Mouse (Mus musculus) mesoderm, embryonic 11.5 days (tissue): ENCODE measurements around the gene Mdh2.

ENCODE experiments used
- DNase-seq: peaks from one replicate; pipeline ENCODE4 v3.0.0-alpha.2; 2012; ENCODE audit warnings: low read depth, low spot score

Mdh2 gene

DNA sequence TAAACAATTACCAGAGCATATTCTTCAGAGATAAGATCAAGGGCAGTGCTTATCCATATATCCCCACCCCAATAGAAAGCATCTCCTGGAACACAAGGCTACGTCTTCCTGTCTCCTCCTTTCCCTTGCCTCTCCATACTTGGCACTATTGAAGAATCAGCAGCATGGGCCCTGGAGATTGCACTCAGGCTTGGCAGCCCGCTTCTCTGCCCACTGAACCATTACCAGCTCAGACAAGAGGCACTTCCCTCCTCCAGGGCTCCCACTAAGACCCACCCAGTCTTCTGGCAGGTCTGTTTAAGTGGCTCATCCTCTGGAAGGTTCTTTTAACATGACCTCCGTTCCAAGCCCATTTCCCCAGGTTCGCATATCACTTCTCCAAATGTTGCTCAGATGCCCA, 1.7 kb upstream of the Mdh2 start:
- no peak for DNase-seq

DNA sequence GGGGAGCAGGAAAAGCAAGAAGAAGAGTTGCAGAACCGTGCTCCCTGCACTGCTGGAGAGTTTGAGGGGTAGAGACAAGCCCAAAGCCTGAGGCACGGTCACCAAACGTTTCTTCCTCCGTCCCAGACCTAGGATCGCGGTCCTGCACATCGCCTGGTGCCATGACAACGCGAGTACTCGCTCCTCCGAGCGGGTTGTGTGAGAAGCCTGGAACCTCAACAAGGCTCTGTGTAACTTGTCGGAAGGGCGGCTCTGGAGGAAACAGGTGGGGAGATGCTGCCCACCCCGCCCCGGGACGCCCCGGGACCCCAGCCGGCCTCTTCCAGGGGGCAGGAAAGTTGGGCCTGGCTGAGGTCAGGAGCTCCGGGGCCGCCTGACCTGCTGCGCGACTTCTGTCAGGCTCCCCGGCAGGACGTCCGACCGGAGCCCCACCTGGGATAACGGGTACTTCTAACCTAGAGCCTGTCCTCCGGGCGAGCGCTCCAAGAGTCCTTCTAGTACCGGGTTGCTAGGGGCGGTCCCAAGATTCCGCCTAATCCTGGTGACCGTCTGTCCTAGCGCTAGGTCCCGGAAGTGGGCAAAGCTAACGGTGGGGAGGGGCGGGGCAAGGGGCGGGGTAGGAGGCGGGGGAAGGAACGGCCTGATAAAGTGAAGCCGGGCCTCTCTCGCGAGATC, 347 bp upstream of the Mdh2 start, which contains the start of gene Styxl1:
TSS of gene Styxl1 (minus strand) at position 590 of the 675 bp plus-strand sequence.
- DNase-seq: peak; percentile 56

GRCm38 (mm10) chr5:135780331-135780730, 2.1 kb downstream of the Mdh2 start:
- no peak for DNase-seq

- DNase-seq: no peak
These were observed 4.6 kb downstream of the Mdh2 start for GRCm38 (mm10) chr5:135782901-135783300.

DNA sequence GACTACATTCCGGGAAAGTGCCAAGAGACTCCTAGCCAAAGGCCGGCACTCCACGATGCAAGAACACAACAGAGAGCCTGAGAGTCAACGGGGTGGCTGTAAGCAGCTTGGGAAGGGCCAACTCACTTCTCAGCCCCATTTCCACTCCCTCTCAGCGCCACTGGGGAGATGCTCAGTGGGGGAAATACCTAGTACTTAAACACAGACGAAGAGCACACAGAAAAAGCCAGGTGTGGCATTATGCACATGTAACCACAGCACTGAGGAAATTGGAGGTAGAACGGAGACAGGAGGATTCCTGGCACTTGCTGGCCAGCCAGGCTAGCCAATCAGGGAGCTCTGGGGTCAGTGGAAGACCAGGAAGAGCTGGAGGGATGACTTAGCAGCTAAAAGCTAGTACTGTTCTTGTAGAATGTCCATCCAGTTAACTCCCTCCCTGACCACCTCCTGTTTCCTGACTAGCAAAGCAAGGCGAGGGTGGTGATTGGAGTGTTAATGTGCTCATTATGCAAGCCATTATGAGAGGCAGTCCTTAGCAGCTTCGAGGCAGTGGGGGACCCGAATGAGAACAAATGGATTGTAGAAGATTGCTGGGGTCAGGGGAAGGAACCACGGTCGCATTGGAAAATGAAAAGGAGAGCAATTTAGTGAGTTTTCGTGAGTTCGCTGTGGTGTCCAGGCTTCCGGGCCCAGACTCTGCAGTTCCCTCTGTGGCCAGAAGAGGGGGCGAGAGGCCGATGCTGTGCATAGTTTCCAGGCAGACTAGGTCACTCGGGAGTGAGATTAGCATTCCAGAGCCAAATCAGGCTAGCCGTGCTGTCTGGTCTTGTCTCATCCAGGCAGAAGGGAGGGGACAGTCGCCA, 15.9 kb downstream of the Mdh2 start:
- DNase-seq: peak; percentile 88

DNA sequence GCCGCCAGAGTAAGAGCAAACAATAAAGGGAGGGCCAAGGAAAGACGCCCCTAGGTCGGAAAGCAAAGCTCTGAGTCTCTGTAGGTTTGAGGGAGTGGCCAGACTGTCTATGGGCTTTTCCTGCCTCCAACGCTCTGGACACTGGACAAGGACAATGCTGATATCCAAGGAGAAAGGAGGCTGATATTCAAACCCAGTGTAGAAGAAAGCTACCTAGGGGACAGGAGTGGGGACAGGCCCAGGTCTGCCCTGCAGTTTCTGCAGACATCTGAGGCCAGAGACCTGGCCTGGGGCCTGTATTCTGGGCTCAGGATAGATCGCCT, 16.5 kb downstream of the Mdh2 start:
- DNase-seq: no peak

DNA sequence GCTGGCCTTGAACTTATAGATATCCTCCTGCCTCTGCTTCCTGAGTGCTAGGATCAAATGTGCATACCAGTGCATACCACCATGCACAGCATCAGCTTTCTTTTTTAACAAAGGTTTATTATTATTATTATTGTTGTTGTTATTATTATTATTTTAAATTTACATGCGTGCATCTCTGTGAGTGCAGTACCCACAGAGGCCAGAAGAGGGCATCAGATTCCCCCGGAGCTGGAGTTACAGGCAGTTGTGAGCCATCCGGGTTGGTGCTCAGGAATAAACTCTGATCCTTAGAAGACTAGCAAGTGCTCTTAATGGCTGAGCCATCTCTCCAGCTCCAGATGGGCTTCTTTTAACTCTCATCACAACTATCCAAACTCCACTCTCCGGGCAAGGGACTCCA, 21.5 kb downstream of the Mdh2 start:
- DNase-seq: no peak

DNA sequence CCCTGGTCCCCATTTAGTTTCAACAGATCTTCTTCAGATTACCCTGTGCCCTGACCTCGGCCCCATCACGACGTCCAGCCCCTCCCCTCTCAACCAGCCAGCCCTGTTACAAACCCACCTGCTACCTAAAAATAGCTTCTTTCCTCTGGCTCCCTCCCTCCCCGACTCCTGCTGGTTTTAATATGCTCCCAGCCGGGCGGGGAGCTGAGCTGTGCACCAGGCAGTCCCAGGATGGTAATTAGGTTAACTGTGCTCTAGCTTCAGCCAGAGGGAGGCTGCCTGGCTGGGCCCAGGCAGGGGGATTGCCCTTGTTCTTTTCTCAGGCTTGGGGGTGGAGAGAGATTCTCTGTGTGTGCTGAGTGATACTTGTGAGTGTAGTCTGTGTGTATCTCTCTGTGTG, 22.6 kb downstream of the Mdh2 start:
- peak; percentile 39 for DNase-seq

GRCm38 (mm10) chr5:135802641-135803040, 24.4 kb downstream of the Mdh2 start:
- DNase-seq: no peak

DNA sequence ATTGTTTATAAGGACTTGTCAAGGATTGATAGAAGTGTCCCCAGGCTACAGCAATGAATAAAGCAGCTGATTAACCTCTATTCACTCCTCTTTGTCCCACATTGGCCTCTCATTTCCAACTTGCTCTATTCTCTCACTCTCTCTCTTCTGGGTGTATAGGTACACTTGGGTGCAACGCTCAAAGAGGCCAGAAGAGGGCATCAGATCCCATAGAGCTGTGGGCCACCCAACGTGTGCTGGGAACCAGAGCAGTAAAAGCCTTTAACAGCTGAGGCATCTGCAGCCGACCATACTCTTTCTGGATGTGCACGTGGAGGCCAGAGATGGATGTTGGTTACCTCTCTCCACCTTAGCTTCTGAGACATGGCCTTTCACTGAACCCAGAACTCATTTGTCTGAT, 24.9 kb downstream of the Mdh2 start:
- DNase-seq: peak; percentile 15

DNA sequence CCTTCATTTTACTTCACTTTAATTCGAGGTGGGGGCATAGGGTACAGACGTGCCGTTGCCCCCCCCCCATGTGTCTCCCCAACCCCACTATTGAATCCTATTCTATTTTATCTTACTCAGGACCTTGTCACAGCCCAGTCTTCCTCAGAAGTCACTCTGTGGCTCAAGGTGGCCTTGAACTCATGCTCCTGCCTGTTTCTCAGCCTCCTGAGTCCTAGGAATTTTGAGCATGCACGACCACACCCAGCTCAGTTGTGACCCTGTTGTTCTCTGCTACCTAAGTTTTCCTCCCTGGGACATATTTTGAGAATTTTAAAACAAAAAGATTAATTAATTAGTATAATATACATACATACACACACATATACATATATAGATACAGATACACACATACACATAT, 25.4 kb downstream of the Mdh2 start:
- DNase-seq: no peak

GRCm38 (mm10) chr5:135804735-135805134, 26.5 kb downstream of the Mdh2 start:
- DNase-seq: no peak

DNA sequence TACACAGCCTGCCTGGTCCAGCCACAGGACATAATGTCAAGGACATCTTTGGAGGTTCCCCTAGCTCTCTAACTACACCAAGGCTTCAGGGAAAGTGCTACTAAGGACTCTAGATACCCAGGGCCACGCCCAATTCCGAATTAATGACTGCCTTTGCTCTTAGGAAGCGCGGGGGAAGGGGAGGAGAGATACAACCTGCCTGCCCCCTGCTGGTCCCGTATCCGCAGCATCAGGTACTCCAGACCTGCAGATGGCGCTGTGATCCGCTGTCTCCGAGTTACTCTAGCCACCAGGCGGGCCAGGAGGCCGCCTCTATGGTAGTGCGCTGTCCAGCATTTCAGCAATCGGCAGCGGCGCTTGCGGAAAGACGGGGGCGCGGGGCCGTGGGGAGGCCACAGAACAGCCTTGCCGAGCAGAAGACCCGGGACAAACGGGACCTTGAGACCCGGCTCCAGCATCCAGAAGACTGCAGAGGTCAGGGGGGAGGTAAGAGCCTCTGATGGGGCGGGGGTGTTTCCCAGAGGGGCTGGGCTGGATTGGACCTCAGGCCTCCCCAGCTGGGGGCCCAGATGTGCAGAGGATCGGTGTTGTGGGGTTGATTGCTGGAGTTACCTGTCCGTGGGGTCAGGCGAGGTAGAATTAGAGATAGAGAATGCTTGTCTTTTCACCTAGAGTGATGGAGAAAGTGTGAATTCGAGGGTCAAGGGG, 28.4 kb downstream of the Mdh2 start, which contains the start of gene Srrm3:
TSS of gene Srrm3 (plus strand) at position 336 of the 708 bp plus-strand sequence.
- peak; percentile 94 for DNase-seq

DNA sequence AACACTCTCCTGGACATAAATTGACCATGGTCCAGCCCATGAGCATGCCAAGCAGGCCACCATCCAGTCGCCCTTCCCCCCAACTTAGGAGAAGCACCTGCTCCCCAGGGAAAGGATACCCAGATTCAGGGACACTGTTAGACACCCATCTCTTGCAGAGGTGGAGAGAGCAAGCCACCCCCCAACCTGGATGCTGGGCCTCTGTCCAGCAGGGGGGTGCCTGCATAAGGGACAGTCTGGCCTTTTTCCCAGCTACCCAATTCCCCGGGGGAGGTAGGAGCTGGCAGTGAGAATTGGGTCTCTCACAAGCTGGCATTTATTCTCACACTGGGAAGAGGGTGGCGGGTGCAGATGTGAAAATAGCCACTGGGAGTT, 29.0 kb downstream of the Mdh2 start:
- DNase-seq: no peak

DNA sequence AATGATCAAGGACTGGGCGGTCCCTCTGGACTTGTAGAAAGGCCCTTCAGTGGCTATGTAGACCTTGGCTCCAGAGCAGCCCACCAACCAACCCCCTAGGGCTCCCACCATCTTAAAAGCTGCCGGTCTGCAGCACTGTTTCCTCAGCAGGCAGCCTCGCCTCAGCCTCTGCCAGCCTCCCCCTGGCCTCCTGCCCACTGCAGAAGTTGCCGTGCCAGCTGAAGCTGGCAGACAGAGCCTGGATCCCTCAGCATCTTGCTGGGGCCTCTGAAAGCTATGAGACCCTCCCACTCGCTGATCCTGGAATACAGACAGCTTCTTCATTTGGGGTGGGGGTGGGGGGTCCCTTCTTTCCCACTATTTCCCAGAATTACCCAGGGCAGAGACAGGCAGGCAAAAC, 34.7 kb downstream of the Mdh2 start:
- no peak for DNase-seq

- no peak for DNase-seq
These were observed 40.2 kb downstream of the Mdh2 start for GRCm38 (mm10) chr5:135818491-135818890.

DNA sequence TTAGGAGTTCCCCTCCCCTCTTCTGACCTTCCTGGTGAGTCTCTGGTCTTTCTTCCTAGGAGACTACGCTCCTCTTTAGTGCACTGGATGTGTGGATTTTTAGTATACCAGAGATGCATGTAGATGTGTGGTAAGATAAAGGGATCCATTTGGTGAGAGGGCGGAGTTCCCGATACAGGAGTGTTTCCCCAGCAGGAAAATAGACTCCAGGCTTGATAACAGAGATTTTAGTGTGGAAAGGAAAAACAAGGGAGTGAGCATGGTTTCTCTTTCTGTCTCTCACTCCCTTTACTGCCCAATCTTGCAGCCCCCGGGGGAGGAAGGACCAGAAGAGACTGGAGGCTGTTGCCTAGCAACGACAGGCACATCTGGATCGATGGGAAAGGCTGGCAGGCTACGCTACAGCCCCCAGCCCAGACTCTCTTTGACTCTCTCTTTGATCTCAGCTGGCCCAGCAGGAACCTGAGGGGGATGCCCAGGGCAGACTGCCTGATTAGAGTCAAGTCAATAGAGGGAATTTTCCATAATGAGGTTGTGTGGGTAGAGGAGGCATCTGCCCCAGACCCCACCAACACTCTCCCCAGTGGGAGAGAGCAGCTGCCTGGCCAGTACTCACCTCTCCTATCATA, 44.1 kb downstream of the Mdh2 start:
- DNase-seq: peak; percentile 60

- DNase-seq: no peak
These were observed 46.2 kb downstream of the Mdh2 start for GRCm38 (mm10) chr5:135824517-135824916.

DNA sequence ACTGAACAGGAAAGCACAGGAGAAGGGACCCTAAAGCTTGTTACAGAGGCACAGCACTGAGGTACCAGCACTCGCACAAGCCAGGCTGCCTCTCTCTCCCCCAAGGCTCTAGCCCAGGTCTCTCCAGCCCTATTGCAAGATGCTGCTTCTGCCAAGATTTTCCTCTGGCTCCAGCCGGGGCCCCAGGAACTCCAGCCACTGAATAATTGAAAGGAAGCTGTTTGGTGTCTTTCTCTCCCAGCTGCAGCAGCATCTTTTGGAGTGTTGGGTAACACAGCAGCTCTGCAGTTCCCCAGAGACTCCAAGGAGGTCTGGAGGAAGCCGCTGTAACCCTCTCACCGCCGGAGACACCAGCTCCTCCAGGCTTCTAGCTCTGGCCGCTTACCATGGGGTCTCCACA, 47.9 kb downstream of the Mdh2 start:
- no peak for DNase-seq

DNA sequence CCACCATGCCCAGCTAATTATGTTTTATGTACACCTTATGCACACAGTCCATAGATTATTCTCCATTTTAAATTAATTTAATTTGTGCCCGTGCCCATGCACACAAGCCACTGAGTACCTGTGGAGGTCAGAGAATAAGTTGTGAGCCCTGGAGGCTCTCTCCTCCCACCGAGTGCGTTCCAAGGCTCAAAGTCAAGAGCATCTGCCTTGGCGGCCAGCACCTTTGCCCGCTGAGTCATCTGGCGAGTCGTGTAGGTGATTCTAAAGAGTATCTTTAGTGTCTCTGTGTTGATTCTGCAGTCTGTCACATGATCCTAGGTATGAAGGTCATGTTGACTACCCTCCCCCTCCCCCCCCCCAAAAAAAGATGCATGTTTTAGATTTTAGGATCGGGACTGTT, 51.1 kb downstream of the Mdh2 start:
- no peak for DNase-seq

DNA sequence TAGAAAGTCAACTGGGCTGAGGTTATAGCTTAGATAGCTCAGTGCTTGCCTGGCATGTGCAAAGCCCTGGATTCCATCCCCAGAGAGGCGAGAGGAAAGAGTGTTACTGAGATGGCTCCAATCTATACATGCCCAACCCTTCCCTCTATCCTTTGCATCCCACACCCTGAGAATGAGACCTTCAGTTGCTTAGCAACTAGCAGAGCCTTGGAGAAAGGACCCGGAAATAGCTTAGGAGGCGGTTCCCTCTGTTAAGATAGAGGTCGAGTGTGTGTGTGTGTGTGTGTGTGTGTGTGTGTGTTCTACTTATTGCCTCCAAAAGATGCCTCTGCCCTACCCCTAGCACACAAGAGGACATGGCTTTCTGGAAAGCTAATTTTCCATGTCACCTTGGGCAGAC, 54.4 kb downstream of the Mdh2 start:
- DNase-seq: no peak
